Mouse (Mus musculus) CD4-positive, CD25-positive, alpha-beta regulatory T cell, adult 2 months (primary cell): ENCODE measurements around the gene Rpl13a.
A peak's percentile ranks its signal among the peaks of the same experiment; 100 is the strongest.
"Not testable (repeated sequence)": the region's sequence is repeated elsewhere in the genome, so short reads cannot be mapped to it uniquely, and the experiment has no call there.

Source experiments
- DNase-seq: peaks from one replicate; pipeline ENCODE4 v3.0.0-alpha.2; 2012; ENCODE audit warnings: low read depth, low spot score

Gene Rpl13a

GRCm38 (mm10) chr7:45157459-45157858 is 28.9 kb upstream of the Rpl13a start:
- no peak for DNase-seq

GRCm38 (mm10) chr7:45156206-45156605 is 27.6 kb upstream of the Rpl13a start:
- no peak for DNase-seq

- DNase-seq: no peak
These were observed 27.0 kb upstream of the Rpl13a start for GRCm38 (mm10) chr7:45155590-45155989.

DNA sequence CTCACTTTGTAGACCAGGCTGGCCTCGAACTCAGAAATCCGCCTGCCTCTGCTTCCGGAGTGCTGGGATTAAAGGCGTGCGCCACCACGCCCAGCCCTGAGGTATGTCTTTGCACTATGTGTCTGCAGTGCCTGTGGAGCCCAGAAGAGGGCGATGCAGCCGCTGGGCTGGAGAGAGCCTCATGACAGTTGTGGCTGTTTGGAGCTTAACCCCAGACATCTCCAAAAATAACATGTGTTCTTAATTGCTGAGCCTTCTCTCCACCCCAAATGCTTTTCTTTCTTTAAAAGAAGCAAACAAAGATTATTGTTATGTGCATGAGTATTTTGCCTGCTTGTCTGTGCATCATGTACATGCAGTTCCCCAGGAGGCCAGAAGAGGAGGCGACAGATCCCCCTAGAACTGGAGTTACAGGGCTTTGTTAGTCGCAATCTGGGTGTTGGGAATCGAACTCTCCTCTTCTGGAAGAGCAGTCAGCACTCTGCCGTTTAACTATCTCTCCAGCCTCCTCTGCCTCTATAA is 26.5 kb upstream of the Rpl13a start:
- DNase-seq: peak; percentile 71

GRCm38 (mm10) chr7:45154096-45154992 is 25.8 kb upstream of the Rpl13a start, which contains the start of the genes Pih1d1 and Aldh16a1:
Pih1d1 (plus strand) TSS chr7:45154303.
Aldh16a1 (minus strand) TSS chr7:45154584.
- DNase-seq: peak; percentile 99

DNA sequence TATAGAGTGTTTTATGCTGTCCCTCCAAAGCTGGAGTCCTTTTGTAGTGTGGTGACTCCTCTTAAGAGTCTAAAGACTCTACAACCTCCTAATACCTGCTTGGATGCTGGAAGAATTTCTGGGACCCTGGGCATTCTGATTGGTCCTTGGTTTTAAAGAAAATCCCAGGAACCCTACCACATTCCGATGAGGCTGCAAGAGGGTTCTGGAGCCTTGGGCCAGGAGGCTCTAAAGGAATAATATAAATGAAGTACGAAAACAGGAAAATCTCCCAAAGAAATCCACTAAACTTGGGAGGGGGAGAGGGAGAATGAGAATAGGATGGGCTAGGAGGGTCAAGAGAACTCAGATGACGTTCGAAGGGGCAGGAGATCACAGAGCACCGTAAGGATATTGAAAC is 25.0 kb upstream of the Rpl13a start:
- DNase-seq: no peak

DNA sequence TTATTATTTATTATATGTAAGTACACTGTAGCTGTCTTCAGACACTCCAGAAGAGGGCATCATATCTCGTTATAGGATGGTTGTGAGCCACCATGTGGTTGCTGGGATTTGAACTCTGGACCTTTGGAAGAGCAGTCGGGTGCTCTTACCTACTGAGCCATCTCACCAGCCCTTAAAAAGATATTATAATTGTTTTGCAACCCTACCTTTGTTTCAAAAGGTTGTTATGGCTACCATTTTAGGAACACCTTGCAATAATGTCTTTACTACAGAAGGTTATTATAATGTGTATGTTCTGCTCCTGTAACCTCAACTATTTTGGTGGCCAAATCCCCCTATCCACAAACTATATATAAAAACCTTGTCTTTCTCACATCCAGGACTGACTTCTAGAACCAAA is 24.5 kb upstream of the Rpl13a start:
- not testable (repeated sequence) for DNase-seq

- DNase-seq: no peak
These were observed 22.7 kb upstream of the Rpl13a start for GRCm38 (mm10) chr7:45151303-45151702.

- DNase-seq: no peak
These were observed 21.8 kb upstream of the Rpl13a start for GRCm38 (mm10) chr7:45150321-45150720.

- DNase-seq: no peak
These were observed 21.0 kb upstream of the Rpl13a start for GRCm38 (mm10) chr7:45149545-45149944.

DNA sequence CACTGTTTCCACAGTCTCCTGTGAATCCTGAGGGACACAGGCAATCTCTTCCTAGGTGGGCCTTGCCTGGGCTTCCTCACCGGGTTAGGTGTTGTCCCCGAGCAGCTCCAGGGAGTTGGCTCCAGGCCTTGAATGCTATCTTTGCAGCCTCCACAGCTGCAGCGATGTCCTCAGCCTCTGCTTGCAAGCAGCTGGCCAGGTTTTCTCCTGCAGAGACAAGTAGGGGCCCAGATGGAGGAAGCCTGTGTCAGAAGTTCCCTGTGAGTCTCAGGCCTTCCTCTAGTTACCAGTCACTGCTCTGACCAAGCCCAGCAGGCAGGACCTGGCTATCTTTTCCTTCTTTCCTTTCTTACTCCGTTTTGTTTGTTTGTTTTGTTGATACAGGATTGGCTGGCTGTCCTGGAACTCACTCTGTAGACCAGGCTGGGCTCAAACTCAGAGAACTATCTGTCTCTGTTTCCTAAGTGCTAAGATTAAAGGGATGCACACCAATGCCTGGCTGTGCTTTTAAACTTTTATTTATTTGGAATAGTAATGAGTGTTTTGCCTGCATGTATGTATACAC is 20.1 kb upstream of the Rpl13a start:
- DNase-seq: no peak

- DNase-seq: no peak
These were observed 19.3 kb upstream of the Rpl13a start for GRCm38 (mm10) chr7:45147899-45148298.

DNA sequence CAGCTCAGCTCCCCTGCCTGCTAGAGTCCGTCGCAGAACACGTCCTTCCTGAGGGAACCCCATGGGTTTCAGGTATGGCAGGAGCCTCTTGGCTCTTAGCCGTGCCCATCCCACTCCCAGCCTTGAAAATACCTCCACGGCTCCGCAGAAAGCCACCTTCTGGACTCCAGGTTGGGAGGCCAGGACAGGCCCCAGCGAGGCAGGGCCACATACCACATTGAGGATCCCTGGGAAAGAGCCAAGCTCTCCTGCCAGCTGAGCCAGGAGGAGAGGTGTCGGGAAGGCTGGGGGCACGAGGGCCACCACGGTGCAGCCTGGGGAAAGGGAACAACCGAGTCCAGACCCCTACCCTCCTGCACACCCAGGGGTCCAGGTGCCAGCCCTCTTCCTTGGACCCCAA is 18.7 kb upstream of the Rpl13a start:
- no peak for DNase-seq

DNA sequence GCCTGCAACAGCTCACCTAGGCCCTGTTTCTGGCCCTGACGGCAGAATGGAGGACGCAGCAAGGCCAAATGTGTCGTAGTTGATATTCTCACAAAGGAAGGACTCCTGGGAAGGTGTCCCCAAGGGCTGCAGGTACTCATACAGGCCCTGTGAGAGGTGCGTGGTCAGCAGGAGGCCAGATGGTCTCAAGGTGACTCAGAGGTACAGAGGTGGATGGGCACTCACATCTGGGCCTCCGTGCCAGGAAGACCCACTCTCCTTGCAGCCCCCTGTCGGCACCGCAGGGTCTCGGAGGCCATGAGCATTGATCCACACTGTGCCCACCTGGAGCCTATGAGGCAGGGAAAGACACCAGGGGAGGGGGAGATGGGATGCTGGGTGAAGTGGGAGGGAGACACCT is 16.9 kb upstream of the Rpl13a start:
- DNase-seq: no peak

GRCm38 (mm10) chr7:45144368-45145174 is 16.0 kb upstream of the Rpl13a start:
- DNase-seq: no peak

- DNase-seq: no peak
These were observed 13.4 kb upstream of the Rpl13a start for GRCm38 (mm10) chr7:45141914-45142313.

DNA sequence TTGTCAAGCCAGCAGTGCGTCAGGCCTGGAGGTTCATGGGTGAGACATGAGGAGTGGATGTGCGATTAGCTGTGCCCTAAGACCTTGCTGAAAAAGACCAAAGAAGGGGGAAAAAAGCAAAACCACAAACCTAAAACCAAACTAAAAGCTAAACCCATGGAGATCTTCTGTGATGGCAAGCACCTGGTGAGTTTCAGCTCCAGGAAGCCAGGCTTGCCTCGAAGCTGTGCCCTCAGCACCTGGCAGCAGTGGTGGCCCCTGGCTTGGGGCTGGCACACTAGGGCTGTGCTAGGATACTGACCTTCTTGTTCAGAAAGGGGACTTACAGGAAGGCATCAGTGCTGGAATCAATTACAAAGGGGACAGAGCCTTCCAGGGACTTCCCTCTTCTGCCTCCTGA is 12.8 kb upstream of the Rpl13a start:
- DNase-seq: no peak

DNA sequence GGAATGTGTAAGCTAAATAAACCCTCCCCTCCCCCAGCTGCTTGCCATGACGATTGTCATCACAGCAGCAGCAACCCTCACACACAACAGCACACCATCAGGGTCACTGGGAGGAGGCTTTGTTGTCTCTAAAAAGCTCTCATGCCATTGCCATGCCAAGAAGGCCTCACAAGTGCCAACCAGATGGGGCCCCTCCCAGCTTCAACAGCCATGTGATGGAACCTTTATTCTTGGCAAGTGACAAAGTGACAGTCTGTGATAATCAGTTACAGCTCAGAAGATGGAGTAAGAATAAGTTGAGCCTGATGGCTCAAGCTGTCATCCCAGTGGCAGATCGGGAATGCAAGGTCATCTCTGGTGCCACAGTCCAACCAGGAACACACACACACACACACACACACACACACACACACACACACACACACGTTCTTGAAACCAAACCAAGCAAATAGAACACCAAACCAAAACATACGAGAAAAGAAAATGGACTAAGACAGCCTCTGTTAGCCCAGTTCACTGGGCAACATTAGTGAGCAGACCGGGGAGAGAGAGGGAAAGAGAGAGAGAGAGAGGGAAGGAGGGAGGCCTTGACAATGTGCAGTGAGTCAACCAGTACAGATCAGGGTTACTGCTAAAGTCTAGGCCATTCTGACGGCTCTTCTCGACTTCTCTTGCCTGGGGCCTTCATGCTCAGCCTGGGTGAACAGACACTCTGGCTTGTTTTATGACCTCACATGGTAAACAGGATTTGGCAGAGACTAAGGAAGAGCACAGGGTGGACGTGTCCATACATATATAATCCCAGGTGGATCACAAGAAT is 11.6 kb upstream of the Rpl13a start:
- no peak for DNase-seq

GRCm38 (mm10) chr7:45138403-45138802 is 9.8 kb upstream of the Rpl13a start:
- no peak for DNase-seq

DNA sequence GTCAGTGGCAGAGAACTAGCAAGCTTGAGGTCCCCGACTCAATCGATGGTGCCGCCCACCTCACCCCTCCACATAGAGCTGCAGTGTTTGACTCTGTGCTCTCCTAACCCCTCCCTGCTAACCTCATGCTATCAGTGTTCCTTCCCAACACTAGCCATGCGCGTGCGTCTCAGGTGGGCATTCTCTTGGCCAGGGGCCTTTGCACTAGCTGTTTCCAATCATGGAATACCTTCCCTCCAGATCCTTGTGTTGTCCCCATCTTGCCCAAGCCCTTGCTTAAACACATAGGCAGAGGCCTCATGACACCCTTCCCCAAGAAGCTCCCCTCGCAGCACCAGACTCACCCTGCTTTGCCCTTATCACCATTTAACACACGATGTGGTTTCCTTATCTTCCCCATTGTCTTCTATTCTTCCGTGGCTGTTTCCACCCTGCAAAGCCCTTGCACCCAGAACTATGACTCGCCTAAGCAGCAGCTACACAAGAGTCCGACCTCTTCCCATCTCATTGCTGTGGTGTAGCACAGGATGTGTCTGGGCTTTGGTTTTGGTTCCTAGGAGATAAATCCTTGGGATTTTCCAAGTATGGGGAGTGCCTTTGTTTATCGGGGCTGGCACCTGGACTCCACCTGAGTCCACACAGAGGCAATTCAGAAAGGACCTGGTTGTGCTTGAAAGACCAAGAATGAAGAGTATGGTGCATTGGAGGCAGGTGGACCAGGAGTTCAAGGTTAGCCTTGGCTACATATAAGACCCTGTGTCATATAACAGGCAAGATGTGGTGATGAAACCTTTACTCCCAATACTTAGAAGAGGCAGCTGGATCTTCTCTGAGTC is 8.8 kb upstream of the Rpl13a start:
- peak; percentile 52 for DNase-seq
